Mouse (Mus musculus) adrenal gland, postnatal 10 days (tissue): Measurements from ENCODE around the gene Med18. TPM values are rescaled to one million over a fixed set of nuclear protein-coding genes. Genes with fewer than 3 reads are reported as not detected.
A peak's percentile ranks its signal among the peaks of the same experiment; 100 is the strongest.
"Not testable (repeated sequence)": the region's sequence is repeated elsewhere in the genome, so short reads cannot be mapped to it uniquely, and the experiment has no call there.

Experiments
- DNase-seq: peaks from one replicate; pipeline ENCODE4 v3.0.0; 2021; ENCODE audit warnings: mixed read lengths
- total RNA-seq, 2 experiments: library from RNA; stranded (reverse); gene quantifications; 2 replicates each; pipeline ENCODE4 v1.2.3; 2021

Med18 gene
- total RNA-seq, 2 experiments from 2014 or later: 8.2 to 10.6 TPM

GRCm38 (mm10) chr4:132421923-132422782 lies 41.6 kb downstream of the Med18 start, which contains the start of gene Phactr4:
Gene Phactr4 (minus strand): TSS chr4:132422489.
- DNase-seq: peak; percentile 99

GRCm38 (mm10) chr4:132421556-132421922 lies 42.2 kb downstream of the Med18 start:
- DNase-seq: no peak

GRCm38 (mm10) chr4:132420471-132420870 lies 43.2 kb downstream of the Med18 start:
- no peak for DNase-seq

GRCm38 (mm10) chr4:132415966-132416365 lies 47.8 kb downstream of the Med18 start:
- no peak for DNase-seq

- DNase-seq: not testable (repeated sequence)
These were observed 50.5 kb downstream of the Med18 start for GRCm38 (mm10) chr4:132413257-132413656.

- peak; percentile 51 for DNase-seq
These were observed 52.2 kb downstream of the Med18 start for GRCm38 (mm10) chr4:132411322-132412094.

GRCm38 (mm10) chr4:132409587-132410229 lies 54.0 kb downstream of the Med18 start:
- no peak for DNase-seq

Other genes starting within 250 kb of the Med18 start
- 10 to 100 TPM; 16.5 to 18.7 TPM for gene Gmeb1, start 202.3 kb downstream of the Med18 start, total RNA-seq
- 10 to 100 TPM; 21.8 to 24.7 TPM for gene Taf12, start 189.5 kb downstream of the Med18 start, total RNA-seq
- 1 to 10 TPM; 1.2 to 3.7 TPM for gene Rab42, start 160.5 kb downstream of the Med18 start, total RNA-seq
- gene Trnau1ap, start 134.4 kb downstream of the Med18 start, total RNA-seq: 10 to 100 TPM; 35.3 to 43.3 TPM
- 10 to 100 TPM; 19.1 to 24.8 TPM for gene Rcc1, start 110.3 kb downstream of the Med18 start, total RNA-seq
- gene Phactr4, start 41.4 kb downstream of the Med18 start, total RNA-seq: 10 to 100 TPM; 31.9 to 39.0 TPM
- gene Sesn2, start 46.6 kb upstream of the Med18 start, total RNA-seq: 10 to 100 TPM; 11.6 to 26.0 TPM
- 100 to 1,000 TPM; 311 to 337 TPM for gene Atpif1, start 69.7 kb upstream of the Med18 start, total RNA-seq
- 10 to 100 TPM; 73.9 to 87.0 TPM for gene Dnajc8, start 71.6 kb upstream of the Med18 start, total RNA-seq
- 1 to 10 TPM; 1.9 to 2.3 TPM for gene Ptafr, start 100.1 kb upstream of the Med18 start, total RNA-seq
- 10 to 100 TPM; 22.5 to 24.9 TPM for gene Eya3, start 175.1 kb upstream of the Med18 start, total RNA-seq